Mouse (Mus musculus) cerebellum, adult 9-10 months (tissue): ENCODE data around the gene Adgrf5.
"Not testable (repeated sequence)": the region's sequence is repeated elsewhere in the genome, so short reads cannot be mapped to it uniquely, and the experiment has no call there.

Experiments
- DNase-seq: peaks from one replicate; pipeline ENCODE4 v3.0.0; 2022

The Adgrf5 gene

DNA sequence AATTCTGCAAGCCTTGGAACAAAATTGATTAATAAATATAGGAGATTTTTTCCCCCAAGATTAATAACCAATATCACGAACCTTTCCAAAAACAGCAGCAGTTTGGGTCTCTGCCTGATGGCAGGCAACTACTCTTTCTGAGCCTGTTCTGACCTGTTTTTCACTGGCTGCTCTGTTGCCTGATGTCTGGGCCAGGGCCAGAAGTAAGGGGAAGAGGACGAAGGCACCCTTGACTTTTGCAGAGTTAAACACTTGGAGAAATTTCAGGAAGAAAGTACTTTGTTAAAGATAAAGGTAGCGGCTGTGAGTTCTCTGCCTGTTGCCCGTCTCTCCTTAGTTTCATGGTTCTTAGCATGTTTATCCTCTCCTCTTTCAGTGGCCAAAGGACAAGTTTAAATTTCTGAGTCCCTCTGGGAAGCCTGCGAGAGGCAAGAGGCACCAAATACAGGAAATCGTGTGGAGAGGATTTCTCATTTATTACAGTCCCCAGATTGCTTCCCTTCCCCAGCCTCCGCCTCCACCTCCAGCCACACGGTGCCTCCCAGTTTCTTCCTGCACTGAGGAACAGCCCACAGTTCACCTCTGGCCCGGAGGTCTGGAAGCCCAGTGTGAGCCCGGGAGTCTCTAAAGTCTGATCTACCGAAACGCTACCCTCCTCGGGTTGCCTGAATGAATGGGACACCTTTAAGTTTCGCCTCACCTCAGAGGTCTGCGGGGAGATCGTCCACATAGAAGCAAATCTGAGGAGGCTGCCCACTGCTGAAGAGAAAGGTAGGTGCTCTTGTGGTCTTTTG is at the start of gene Adgrf5:
TSS of gene Adgrf5 (plus strand) at position 626 of the 794 bp plus-strand sequence.
- DNase-seq = no peak

DNA sequence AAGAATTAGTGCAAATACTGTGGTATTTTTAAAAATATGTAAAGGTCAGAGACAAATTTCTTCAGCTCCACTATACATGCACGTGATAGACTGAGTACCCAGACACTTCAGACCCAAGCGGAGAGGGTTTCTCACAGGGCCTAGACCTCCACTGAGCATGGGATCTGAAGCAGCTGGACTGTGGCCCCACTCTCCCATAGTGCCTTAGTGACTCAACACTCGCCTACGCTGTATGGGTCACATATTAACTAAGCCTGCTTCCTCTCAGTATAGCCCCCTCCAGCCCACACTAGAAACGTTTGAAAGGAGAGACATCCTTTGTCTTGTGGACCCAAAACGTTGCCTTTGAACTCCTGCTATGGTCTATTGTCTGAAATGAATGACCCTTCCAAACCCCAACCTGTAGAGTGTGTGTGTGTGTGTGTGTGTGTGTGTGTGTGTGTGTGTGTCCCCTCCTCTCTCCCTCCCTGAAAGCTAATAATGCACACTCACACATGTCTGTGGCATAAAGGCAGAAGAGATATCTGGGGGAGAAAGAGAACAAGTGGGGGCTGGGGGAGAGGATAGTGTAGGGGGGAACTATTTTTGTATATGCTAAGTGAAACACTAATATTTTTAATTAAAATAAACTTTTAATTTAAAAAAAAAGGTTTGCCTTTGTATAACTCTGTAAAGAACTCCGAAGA is 34.1 kb upstream of the Adgrf5 start:
- DNase-seq = no peak

DNA sequence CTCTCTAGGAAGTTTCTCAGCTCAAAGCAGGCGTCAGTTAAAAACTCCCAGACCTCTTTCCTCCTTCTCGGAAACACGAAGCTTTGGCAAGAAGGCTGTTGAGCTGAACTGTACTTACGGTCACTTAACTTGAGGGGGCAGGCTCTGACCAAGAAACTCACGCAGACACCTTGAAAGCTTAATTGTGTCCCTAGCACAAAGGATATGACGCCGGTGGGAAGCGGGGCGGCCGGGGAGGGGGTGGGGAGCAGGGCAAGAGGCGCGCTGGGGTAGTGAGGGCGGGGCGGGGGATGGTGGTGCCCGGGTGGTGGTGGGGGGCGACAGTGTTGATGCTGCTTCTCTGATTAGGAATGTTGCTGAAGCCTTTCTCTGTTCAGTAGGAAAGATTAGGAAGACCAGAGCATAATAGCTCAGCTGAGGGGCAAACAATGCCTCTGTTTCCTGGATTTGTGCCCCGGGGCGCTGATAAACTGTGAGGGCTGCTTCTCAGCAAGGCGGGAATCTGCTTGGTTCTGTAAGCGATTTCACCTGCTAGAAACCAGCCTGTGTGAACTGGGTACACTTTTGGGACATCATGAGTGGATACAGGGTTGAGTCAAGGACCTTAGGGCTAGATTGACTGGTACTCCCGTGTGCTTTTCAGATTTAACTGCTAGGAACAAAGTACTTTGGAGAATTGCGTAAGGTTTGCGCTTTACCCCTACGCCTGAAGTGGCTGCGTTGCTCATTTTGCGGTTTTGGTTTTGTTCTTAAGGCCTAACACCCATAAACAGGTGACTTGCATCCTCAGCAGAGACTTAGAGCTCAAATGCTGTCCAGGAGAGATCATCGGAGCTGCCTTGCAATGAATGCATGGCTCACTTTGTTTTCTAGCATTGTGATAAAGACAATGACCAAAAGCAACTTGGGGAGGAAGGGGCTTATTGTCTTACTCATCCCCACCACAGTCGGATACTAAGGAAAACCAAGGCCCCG is 33.2 kb upstream of the Adgrf5 start:
- DNase-seq = no peak

DNA sequence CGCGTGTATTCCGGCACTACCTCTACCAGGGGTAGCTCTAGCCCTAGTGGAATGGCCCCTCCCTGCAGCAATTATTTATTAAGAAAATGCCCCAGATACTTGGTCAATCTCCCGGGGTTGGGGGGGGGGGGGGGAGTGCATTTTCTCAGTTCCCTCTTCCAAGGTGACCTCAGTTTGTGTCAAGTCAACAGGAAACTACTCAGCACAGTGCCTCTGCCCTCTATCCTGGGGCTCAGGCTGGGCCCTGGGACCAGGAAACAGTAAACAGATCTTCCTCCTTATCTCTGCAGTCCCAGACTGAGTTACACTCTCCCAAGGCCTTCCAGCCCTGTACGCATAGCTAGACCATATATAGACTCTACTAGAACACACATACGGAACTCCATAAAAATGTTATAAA is 32.4 kb upstream of the Adgrf5 start:
- DNase-seq = no peak

DNA sequence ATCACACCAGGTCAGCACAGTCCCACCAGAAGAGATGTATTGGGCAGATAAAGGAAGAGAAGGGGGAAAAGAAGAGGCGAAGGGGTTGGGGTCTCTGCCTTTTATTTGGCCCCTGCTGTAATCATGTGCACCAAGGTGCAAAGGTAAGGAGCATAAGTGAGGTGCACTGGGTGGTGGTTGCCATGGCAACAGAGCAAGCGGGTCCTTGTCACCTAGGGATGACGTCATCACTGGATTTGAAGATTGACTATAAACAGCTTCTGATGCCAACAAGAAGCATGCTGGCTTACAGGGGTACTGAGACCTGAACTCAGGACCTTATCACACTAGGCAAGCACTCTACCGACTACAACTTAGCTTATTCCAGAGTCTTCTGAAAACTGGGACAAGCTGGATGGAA is 31.0 kb upstream of the Adgrf5 start:
- DNase-seq = no peak

DNA sequence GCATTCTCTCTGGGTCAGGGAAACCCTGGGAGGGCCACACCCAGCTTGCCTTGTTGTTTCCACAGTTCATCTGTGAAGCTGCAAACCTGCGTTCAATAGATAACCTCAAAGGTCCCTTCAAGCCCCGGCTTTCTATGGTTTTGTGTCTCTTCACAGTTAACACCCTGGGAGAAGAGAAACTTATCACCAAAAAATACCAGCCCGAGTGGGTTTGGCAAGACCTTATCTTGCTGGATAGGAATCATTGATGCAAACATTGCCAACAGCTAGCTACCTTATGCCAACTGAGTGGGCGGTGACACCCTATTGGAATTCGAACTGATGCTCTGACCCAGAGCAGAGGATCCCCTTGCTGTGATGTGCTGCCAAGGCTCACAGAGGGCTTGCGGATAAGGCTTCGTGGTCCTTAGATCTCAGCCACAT is 30.5 kb upstream of the Adgrf5 start:
- no peak for DNase-seq

DNA sequence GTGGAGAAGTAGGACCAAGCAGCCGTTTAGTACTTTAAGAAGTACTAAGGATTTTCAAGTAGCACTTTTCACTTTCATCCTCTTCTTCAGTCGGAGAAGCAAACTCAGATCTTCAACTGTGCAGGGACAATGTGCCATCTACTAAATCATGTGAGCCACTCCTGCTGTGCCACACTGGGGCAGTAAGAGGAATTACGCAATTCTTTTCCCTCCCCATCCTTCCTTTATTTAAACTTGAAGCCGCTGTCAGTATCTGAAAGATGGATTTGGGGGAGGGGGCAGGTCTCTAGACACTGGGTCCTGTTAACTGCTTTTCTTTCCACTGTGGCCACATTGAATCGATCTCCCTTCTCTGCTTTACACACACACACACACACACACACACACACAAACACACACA is 27.6 kb upstream of the Adgrf5 start:
- no peak for DNase-seq

DNA sequence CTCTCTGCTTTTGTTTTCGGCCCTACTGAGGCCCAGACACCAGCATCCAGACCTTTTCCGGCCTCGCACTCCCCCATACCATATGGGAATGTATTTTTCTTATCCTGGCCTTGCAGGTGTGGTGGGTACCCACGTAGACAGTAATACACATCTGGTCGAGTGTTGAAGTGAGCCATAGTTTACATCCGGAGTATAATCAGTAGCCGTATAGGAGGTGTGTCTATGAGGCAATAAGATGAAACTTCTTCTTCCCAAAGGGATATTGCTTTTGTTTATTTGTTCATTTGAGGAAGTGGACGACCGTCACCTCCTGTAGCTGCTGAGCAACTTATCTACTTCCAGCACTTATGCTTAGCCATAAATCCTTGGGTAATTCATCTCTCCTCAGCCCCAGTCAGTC is 26.2 kb upstream of the Adgrf5 start:
- DNase-seq = no peak

DNA sequence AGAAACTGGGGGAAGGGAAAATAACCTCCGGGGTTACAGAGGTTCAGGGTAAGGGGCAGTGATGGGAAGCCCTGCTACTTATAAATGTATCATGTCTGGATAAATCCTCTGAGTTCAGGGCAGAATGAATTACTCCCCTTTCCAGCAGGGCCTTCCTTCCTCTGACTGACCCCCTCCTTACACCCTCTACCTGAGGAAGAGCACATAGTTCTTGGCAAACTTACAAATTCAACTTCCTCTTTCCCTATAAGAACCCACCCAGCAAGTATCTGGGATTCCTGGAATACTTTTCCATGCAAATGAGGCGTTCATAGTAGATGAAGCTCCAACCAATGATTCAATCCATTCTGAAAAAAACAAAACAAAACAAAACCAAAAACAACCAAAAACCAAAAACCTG is 22.6 kb upstream of the Adgrf5 start:
- no peak for DNase-seq

DNA sequence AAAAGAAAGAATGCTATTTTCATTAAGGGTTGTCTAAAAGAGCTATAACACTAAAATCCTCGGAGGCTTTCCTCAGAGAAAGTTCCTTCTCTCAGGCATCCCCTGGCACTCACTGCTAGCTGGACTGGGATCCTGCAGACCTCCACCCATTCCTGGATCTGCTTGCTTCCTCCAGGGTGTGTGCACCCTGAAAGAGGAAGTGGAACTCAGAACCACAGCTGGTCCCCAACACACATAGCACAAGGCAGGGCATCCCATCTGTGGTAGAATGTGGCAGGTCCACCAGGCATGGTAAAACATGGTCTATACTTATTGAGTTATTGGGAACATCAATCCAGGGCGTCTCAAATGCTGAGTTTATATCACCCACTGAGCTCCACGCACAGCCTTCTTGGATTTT is 22.0 kb upstream of the Adgrf5 start:
- no peak for DNase-seq

DNA sequence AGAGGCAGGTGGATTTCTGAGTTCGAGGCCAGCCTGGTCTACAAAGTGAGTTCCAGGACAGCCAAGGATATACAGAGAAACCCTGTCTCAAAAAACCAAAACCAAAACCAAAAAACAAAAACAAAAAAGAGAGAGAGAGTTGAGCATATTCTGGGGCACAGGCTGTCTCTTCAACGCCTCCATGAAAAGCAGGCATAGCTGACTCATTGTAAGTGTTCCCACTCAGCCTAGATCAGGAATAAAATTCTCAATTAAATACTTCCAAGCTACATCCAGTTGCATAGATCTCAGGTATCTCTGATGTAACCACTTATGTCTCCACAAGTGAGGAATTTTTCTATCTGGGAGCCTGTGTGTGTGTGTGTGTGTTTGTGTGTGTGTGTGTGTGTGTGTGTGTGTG is 13.8 kb upstream of the Adgrf5 start:
- not testable (repeated sequence) for DNase-seq

DNA sequence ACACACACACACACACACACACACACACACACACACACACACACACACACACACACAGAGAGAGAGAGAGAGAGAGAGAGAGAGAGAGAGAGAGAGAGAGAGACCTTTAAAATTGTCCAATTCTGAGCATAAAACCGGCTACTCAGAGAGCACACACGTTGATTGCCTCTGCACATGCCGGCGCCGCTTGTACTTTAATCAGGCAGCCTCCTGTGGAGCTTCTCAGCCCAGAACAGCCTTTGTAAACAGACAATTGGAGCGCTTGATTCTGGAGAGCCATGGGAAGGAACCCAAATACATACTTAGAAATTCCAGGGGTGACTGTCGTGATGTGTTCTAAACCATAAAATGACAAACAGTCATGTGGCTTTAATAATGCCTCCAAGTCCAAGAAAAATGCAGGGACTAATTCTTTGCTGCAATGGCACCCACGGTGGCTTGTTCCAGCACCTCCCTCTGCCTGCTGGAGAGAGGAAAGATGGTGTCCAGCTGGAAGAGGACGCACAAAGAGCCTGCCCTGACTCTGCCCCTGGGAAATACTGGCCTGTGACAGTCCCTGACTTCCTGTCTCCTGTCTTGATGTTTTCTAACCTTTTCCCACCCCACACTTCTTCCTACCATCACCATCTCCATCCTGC is 2.2 kb upstream of the Adgrf5 start:
- DNase-seq = no peak

DNA sequence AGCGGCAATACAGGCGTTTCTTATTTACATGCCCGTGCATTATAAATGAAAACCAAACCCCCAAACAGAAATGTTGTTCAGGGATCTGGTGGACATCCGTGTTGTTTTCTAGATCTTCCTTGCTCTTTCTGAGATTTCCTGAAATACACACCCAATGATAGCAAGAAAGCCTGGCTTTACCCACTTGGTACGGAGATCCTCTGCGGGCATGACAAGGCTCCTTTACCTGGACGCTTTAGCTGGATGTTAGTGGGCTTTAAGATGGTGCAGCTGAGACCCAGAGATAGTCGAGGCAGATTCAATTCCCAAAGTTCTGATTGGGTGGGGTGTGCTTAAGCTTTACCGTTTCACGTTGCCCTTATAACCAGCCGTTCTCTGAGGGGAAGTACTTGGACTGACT is 770 bp downstream of the Adgrf5 start:
- DNase-seq = no peak

DNA sequence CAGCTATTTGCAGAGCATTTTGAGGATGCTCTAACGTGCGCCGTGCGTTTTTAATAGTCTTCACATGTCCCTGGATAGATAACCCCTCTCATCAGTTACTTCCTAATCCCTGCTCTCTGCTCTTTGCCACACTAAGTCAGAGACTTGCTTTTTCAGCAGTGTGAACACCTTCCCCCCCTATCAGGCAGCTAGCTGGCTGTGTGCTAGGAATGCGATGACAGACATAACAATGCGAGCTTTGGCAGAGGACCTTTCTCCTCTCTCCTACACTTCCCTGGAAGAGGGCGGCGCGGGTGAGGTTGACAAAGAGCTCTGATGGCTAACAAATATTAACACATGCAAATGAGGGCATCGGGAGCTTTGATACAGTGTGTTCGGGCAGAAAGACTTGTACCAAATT is 2.1 kb downstream of the Adgrf5 start:
- no peak for DNase-seq

DNA sequence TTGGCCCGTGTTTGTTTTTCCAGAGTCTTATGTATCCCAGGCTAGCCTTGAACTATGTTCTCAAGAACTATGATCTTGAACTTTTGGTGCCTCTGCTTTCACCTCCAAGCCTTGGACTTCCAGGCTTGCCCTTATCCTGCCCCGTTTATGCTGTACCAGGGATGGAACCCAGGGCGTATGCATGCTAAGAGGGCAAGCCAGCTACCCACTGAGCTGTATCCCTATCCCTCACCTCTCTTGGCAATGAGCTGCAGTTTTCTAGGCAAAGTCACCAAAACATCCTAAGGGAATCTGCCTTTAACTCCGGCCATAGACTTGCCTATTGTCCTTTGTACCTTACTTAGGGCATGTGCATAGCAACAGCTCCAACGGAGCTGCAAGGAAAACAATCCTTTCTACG is 2.6 kb downstream of the Adgrf5 start:
- no peak for DNase-seq

DNA sequence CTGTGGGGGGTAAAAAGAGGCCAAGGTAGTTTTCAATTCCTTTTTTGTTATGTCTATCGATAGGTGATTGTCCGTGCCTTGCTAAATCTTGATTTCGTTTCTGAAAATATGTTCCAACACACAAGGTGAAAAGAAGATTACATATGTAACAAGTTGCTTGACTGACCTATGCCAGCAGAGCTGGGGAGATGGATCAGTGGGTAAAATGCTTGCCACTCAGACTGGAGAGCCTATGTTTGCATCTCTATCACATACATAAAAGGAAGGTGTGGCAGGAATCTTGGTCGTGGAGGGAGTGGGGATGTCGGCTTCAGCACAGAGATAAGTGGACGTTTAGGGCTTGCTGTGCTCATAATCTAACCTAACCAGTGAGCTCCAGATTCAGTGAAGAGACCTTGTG is 3.7 kb downstream of the Adgrf5 start:
- DNase-seq = no peak

DNA sequence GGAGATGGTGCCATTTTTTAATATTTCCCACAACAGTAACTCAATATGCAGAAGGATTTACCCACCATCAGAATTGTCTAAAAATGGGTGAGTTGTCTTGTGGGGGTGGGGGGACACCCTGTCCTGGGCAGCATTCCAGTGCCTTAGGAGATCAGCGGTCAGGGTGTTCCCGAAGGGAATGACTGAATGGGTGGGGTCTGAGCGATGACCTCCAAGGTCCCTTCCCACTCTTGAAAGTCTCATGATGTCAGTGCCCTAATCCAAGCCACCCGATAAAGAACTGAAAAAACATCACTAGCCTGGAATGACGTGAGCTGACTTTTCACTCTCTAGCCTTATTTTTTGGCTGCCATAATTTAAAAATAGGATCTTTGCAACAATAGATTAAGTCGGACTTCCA is 5.0 kb downstream of the Adgrf5 start:
- DNase-seq = no peak

DNA sequence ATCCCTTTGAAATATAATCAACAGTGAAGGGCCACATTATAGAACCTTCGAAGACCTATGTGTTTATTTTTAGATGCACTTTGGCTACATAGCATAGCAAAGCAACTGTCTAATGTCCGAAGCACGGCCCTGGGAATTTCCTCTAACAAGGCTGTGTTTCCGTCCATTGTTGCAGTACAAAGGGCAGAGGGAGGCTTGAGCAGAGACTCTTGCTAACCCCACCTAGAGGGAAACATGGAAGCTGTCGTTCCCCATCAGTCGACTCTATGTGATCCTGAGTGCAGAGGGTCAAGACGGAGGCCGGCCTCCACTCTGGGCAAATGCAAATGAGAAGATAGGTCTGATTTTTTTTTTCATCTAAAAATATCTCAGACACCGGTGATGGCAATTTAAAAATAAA is 6.2 kb downstream of the Adgrf5 start:
- no peak for DNase-seq

DNA sequence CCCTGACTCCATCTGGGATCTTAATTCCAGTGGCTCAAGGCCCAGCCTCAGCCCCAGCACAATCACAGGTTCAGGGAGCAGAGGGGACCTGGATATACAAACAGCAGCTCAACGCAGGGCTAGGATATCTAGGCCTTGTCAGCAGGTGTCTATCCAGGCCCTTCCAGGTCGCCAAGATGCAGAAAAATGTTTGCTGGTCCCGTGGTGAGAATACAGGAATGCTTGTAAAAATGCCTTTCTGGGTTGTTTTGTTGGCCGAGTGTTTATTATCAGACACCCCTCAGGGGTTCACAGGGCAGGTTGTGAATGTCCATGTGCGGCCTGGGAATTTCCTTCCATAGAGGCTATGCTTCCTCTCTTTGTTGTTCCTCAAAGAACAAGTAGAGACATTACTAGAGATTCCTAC is 7.9 kb downstream of the Adgrf5 start:
- no peak for DNase-seq

DNA sequence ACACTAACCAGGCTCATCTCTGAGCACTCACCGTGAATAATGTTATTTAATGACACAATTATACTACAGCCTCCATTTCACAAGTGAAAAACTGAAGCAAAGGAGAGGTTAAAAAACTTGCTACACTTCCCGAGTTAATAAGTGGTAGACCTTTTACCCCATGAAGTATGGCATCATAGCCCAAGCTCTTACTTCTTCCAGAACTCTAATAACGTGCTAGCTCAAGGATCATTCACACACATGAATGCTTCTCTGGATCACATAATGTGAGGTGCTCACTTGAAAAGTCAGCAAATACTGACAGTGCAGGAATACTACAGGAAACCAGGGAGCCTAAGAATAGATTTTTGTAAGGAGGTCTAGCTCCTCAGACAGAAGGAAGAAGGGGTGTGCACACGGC is 12.4 kb downstream of the Adgrf5 start:
- DNase-seq = no peak

DNA sequence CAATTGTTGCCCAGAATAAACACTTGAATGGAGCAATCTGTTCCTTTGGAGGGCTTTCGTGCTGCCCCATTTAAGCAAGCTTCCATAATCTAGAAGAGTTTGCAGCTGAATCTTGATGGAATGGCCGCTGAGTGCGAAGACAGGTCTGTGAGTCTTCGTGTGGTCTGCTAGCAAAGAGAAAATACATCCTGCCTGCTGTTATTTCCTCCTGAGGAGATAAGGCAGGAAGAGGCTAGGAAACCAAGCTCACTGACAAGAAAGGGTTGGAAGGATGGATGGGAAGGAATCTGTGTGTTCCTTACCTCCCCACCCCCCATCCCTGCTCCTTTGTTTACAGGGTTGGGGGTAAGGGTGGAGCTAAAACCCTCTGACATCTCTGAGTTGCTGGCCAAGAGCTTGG is 13.8 kb downstream of the Adgrf5 start:
- DNase-seq = no peak

DNA sequence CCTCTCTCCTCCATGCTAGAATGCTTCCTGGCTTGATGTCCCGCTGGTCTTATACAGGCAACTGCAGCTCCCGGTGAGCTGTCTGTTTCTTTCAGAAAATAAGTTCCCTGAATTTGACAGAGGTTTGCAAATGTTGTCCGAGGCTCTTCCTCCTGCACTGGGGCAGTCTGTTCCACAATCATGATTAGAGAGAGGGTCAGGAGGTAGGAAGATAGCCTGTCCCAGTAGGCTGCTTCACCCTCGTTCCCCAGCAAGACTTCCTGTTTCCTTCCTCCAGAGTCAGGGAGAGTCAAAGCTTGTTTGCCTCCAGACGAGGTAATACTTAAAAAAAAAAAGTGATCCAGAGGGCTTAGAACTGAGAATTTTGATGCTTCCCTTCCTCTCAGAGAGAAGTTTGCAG is 16.3 kb downstream of the Adgrf5 start:
- no peak for DNase-seq

DNA sequence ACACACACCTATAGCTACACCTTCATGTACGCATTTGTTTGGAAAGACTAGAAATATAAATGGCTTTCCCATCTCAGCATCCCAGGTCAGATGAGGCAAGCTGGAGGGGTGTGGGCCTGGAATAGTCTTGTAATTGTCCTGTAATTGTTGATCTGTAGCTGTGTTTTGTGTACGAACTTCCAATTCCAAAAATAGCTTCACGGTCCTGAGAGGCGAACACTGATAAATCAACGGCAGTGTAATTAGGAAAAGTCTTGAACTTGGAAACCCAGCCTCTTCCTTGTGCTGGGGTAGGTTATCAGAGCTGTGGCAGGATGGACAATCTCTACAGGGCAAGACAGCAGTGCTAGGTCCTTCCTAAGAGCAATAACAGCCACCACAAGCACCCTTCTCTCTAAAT is 18.5 kb downstream of the Adgrf5 start:
- DNase-seq = no peak
